Mouse (Mus musculus) neural tube, embryonic 10.5 days (tissue): ENCODE measurements at regions not wholly inside any gene's neighbourhood (a gene's known extent, or its start where the extent isn't known, plus 50 kb on each side); places are given as distances from the start of the nearest gene placed in this dataset.

Source experiments
- DNase-seq: peaks from one replicate; pipeline ENCODE4 v3.0.0-alpha.2; 2017; ENCODE audit warnings: low spot score; ENCODE audit errors: extremely low spot score

- DNase-seq = no peak
Observed at GRCm38 (mm10) chr15:36348348-36348747, 659.2 kb downstream of the Zfp706 start.

GRCm38 (mm10) chr15:36347333-36347845 lies 660.2 kb downstream of the Zfp706 start:
- DNase-seq = no peak

- DNase-seq = no peak
Observed at GRCm38 (mm10) chr15:36346126-36346525, 661.4 kb downstream of the Zfp706 start.

GRCm38 (mm10) chr15:36345413-36345812 lies 662.2 kb downstream of the Zfp706 start:
- no peak for DNase-seq

- DNase-seq = no peak
Observed at GRCm38 (mm10) chr15:36339971-36340550, 667.5 kb downstream of the Zfp706 start.

GRCm38 (mm10) chr15:36338766-36339165 lies 668.8 kb downstream of the Zfp706 start:
- no peak for DNase-seq

- DNase-seq = no peak
Observed at GRCm38 (mm10) chr15:36336857-36337256, 670.7 kb downstream of the Zfp706 start.

GRCm38 (mm10) chr15:36335116-36335515 lies 672.5 kb downstream of the Zfp706 start:
- DNase-seq = no peak

GRCm38 (mm10) chr15:36334436-36335113 lies 673.0 kb downstream of the Zfp706 start:
- no peak for DNase-seq

- no peak for DNase-seq
Observed at GRCm38 (mm10) chr15:36333857-36334256, 673.7 kb downstream of the Zfp706 start.

GRCm38 (mm10) chr15:36333265-36333664 lies 674.3 kb downstream of the Zfp706 start:
- DNase-seq = no peak
